Mouse (Mus musculus): ENCODE results near the gene Mfsd4a. TPM values are rescaled to one million over a fixed set of nuclear protein-coding genes. Genes with fewer than 3 reads are reported as not detected.

Gene Mfsd4a
- total and polyA plus RNA-seq, 2 experiments from 2014 or later, result 3.2 to 8.1 TPM

GRCm38 (mm10) chr1:132019876-132020275, 48.0 kb downstream of the Mfsd4a start:
- Histone ChIP-seq H3K27me3 (ENCODE audit: insufficient read depth, low read length) (no peaks in the 10 kb centered on the region), H3K4me3 (ENCODE audit: low read depth, low read length) (no peak overlapping the region), H3K36me3 (ENCODE audit: insufficient read depth) (peaks cover 63% of the 10 kb centered on the region), H3K9me3 (ENCODE audit: low read length) (no peaks in the 10 kb centered on the region), H3K27ac (ENCODE audit: low read depth, low read length) (no peak overlapping the region), H3K4me1 (ENCODE audit: insufficient read depth) (no peaks in the 10 kb centered on the region), H3K4me2 (ENCODE audit: low read depth) (no peak overlapping the region), H3K9ac (no peak overlapping the region)
- WGBS, result 98% methylated on average over 7 of the region's 7 CpGs
- TF ChIP-seq CTCF (IDR thresholded peaks at IDR 0.05; ENCODE audit: low read depth), result no peak
- ATAC-seq (no peak), DNase-seq (no peak)

- Histone ChIP-seq H3K4me1 (ENCODE audit: insufficient read depth) (no peaks in the 10 kb centered on the region), H3K9me3 (ENCODE audit: low read length) (no peaks in the 10 kb centered on the region), H3K4me3 (ENCODE audit: low read depth, low read length) (no peak overlapping the region), H3K4me2 (ENCODE audit: low read depth) (no peak overlapping the region), H3K9ac (no peak overlapping the region), H3K36me3 (ENCODE audit: insufficient read depth) (peaks cover 48% of the 10 kb centered on the region), H3K27me3 (ENCODE audit: insufficient read depth, low read length) (no peaks in the 10 kb centered on the region), H3K27ac (ENCODE audit: low read depth, low read length) (no peak overlapping the region)
- DNase-seq, result no peak
- WGBS, result 94% methylated on average over 1 of the region's 1 CpGs
- TF ChIP-seq CTCF (IDR thresholded peaks at IDR 0.05; ENCODE audit: low read depth), result no peak
- ATAC-seq, result no peak
Observed at GRCm38 (mm10) chr1:132016691-132017090, 51.2 kb downstream of the Mfsd4a start.

GRCm38 (mm10) chr1:132014800-132015199, 53.1 kb downstream of the Mfsd4a start:
- 91% methylated on average over 1 of the region's 1 CpGs for WGBS
- Histone ChIP-seq H3K9me3 (ENCODE audit: low read length) (no peaks in the 10 kb centered on the region), H3K36me3 (ENCODE audit: insufficient read depth) (peaks cover 33% of the 10 kb centered on the region), H3K4me1 (ENCODE audit: insufficient read depth) (no peaks in the 10 kb centered on the region), H3K4me2 (ENCODE audit: low read depth) (no peak overlapping the region), H3K9ac (no peak overlapping the region), H3K27me3 (ENCODE audit: insufficient read depth, low read length) (no peaks in the 10 kb centered on the region), H3K27ac (ENCODE audit: low read depth, low read length) (no peak overlapping the region), H3K4me3 (ENCODE audit: low read depth, low read length) (no peak overlapping the region)
- TF ChIP-seq CTCF (IDR thresholded peaks at IDR 0.05; ENCODE audit: low read depth), result peak; percentile 12; the same call in 1 of the 2 replicates
- no peak for DNase-seq
- no peak for ATAC-seq

GRCm38 (mm10) chr1:132012861-132013260, 55.0 kb downstream of the Mfsd4a start:
- DNase-seq, result peak; percentile 13
- no peak for TF ChIP-seq CTCF (IDR thresholded peaks at IDR 0.05; ENCODE audit: low read depth)
- Histone ChIP-seq H3K27ac (ENCODE audit: low read depth, low read length) (no peak overlapping the region; the same call in 1 of the 2 replicates), H3K9ac (no peak overlapping the region), H3K4me2 (ENCODE audit: low read depth) (no peak overlapping the region), H3K27me3 (ENCODE audit: insufficient read depth, low read length) (no peaks in the 10 kb centered on the region), H3K36me3 (ENCODE audit: insufficient read depth) (peaks cover 17% of the 10 kb centered on the region), H3K9me3 (ENCODE audit: low read length) (no peaks in the 10 kb centered on the region), H3K4me1 (ENCODE audit: insufficient read depth) (peaks cover 10% of the 10 kb centered on the region; the same call in 1 of the 2 replicates), H3K4me3 (ENCODE audit: low read depth, low read length) (no peak overlapping the region)
- no peak for ATAC-seq
- 66% methylated on average over 8 of the region's 8 CpGs for WGBS

- DNase-seq (no peak), ATAC-seq (no peak)
- WGBS, result 83% methylated on average over 2 of the region's 2 CpGs
- Histone ChIP-seq H3K27ac (ENCODE audit: low read depth, low read length) (no peak overlapping the region), H3K27me3 (ENCODE audit: insufficient read depth, low read length) (no peaks in the 10 kb centered on the region), H3K36me3 (ENCODE audit: insufficient read depth) (peaks cover 12% of the 10 kb centered on the region; the same call in 1 of the 2 replicates), H3K9me3 (ENCODE audit: low read length) (no peaks in the 10 kb centered on the region), H3K4me1 (ENCODE audit: insufficient read depth) (peaks cover 10% of the 10 kb centered on the region; the same call in 1 of the 2 replicates), H3K4me3 (ENCODE audit: low read depth, low read length) (no peak overlapping the region), H3K4me2 (ENCODE audit: low read depth) (no peak overlapping the region), H3K9ac (no peak overlapping the region)
- TF ChIP-seq CTCF (IDR thresholded peaks at IDR 0.05; ENCODE audit: low read depth), result no peak
Observed at GRCm38 (mm10) chr1:132011785-132012184, 56.1 kb downstream of the Mfsd4a start.

- Histone ChIP-seq H3K9me3 (ENCODE audit: low read length) (no peaks in the 10 kb centered on the region), H3K4me1 (ENCODE audit: insufficient read depth) (peaks cover 10% of the 10 kb centered on the region), H3K4me3 (ENCODE audit: low read depth, low read length) (no peak overlapping the region), H3K27ac (ENCODE audit: low read depth, low read length) (no peak overlapping the region), H3K27me3 (ENCODE audit: insufficient read depth, low read length) (no peaks in the 10 kb centered on the region), H3K36me3 (ENCODE audit: insufficient read depth) (peaks cover 12% of the 10 kb centered on the region; the same call in 1 of the 2 replicates), H3K9ac (no peak overlapping the region), H3K4me2 (ENCODE audit: low read depth) (no peak overlapping the region)
- no peak for TF ChIP-seq CTCF (IDR thresholded peaks at IDR 0.05; ENCODE audit: low read depth)
- 92% methylated on average over 17 of the region's 17 CpGs for WGBS
- ATAC-seq (no peak), DNase-seq (no peak)
Observed at GRCm38 (mm10) chr1:132010632-132011501, 57.0 kb downstream of the Mfsd4a start.
